Mouse (Mus musculus): Measurements from ENCODE around the gene Ccdc73. TPM values are rescaled to one million over a fixed set of nuclear protein-coding genes. Genes with fewer than 3 reads are reported as not detected.
"Not testable (repeated sequence)": the region's sequence is repeated elsewhere in the genome, so short reads cannot be mapped to it uniquely, and the experiment has no call there.

Gene Ccdc73
- total RNA-seq, 2 experiments from 2014 or later: 2.9 to 4.6 TPM

DNA sequence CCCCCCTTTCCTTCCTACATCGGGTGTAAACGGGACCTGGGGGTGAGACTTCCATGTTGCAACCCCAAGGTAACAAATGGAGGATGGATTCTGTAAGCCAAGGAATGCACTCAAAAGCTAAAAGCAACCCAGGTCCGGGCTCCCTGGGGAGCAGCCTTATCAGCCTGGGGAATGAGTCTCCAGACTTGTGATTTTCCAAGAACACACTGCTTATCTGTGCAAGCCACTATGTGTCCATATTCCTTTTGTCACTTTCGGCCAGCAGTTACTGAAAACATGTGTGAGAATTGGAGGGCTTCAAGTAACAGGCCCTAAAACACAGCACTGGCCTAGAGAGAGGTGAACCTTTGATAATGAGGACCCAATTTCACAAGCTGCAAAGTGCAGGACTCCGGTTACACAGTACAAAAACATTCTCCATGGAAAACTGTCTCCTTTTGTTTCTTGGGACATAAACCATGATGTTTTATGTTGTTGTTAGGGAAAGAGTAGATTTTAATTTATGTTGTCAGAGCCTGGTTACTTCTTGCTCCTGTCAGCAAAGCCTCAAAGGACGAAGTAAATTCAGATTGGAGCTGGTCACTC lies 155.5 kb downstream of the Ccdc73 start:
- intact Hi-C loops (cut with DNase I): no loop called here
- DNase-seq: no peak

DNA sequence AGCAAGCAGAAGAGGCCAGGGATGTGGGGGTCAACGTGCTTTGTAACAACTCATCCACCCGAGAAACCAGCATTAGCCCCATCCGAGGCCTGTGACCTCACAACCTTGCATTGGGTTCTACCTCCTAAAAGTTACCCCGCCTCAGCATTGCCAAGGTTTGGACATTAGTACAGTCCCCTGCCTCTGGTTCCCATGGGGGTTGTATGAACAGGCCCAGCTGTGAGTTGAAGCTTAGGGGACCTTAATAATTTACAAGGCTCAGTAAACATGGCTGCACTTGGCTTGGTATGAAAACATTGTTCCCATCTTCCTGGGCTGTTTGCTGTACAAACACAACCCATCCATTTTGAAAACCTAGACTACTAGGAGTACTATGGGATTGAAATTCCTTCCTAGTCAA lies 156.2 kb downstream of the Ccdc73 start:
- DNase-seq: no peak
- intact Hi-C loops (cut with DNase I): no loop called here

DNA sequence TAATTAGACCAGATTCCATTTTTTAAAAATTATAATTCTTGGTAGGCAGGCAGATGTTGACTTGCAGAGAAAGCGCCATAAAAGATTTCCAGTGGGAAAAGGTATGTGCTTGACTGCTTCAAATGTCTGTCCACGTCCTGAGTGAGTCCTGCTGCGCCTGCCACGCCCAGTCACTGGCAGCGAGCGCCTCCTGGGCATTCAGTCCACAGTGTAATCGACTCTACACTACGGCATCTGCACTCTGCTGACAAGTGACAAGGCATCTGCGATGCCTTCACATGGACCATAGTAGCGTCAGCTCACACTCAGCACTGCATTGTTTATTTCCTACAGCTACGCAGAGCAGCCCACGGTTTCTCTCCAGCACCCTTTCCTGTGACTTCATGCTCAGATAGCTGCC lies 158.0 kb downstream of the Ccdc73 start:
- intact Hi-C loops (cut with DNase I); DNase-seq: not testable (repeated sequence)

DNA sequence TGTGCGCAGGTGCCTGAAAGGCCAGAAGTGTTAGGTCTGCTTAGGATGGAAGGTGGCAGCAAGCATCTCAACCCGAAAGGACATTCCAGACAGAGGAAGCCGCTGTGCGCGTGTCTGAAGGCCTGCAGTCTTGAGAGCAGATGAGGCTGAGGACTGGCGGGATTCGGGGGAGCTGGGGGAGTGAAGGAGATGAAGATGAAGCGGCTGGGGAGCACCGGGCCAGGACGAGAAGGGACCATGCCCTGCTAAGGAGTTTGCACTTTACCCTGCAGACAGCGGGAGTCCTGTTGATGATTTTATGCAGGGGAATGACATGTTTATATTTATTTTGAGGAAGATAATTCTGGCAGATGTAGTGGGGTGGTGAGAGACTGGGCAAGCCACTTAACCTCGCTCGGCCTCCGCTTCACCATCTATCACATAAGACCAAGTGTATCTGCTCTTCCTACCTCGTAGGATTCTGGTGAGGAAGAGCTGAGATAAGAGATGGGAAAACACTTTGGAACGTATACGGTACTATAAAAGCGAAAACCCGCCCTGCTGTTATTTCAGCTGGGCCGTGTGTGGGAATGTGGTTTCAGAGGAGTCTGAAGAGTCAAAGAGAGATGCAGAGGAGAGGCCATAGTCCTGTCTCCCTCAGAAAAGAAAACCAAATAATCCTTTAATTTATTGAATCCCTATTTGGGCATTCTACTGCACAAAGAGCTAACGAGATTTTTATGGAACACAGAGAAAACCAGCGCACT lies 159.5 kb downstream of the Ccdc73 start:
- DNase-seq: no peak
- intact Hi-C loops (cut with DNase I): no loop called here

DNA sequence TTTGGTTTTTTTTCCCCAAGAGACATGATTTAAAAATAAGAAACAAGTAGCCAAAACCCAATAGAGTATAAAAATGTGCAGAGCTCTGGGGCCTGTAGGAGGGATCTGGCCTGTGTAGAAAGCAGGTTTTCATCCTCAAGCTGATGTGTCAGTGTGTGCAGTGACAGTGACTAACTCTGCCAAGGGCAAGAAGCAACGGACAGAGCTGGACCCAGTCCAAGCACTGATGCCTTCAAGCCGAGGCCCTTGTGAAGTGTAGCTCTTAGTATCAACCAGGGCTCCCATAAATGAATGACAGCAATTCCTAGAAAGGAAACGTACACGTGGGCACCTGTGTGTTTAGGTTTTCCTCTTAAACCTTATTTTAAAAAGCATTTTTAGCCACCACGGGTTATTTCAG lies 161.2 kb downstream of the Ccdc73 start:
- DNase-seq: no peak
- intact Hi-C loops (cut with DNase I): no loop called here

DNA sequence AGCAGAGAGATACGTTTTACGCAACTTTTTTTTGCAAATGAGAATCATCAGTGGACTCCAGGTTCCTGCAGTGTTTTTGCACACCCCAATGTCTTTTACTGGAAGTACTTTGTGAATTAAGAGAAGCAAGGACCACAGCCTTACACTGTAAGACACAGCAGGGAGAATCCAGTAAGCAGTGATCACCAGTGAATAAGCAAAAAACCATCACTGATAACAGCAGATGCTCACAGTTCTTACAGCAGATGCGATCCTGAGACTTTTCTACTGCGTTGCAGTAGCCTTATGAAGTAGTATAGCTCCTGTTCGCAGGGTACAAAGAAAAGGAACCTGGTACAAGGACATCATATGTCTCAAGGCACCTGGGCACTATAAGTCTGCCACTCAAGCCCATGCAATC lies 162.9 kb downstream of the Ccdc73 start:
- no peak for DNase-seq
- intact Hi-C loops (cut with DNase I): no loop called here

DNA sequence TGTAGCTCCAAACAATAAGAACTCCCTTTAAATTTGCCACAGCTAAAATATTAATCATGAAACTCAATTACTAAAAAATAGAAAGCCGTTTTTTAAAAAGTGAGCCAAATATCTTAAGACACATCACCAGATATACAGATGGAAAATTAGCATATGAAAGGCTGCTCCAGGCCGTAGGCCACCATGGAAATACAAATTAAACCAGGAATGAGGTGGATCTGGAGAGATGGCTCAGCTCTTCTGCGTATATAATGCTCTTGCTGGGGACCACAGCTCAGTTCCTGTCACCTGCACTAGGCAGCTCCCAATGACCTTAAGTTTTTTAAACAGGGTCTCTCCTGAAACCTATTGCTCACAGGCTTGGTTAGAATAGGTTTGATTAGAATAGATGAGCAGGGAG lies 166.5 kb downstream of the Ccdc73 start:
- no peak for DNase-seq
- intact Hi-C loops (cut with DNase I): no loop called here

DNA sequence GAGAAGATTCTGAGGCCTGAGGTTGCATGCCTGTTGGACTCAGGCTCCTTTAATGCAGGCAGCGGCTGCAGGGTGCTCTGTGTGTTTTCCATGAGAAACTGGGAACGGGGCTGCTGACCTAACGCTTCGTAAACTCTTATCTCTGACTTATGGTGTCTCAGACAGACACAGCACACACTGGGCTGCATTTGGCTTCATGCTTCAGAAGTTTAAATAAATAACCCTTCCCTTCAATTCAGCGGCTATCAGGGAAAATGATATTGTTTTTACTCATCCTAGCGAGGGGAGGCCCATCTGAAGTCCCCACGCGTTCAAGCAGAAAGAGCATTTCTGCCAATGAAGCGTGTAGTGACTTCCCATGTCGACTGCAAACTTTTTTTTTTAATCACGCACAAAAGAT lies 168.4 kb downstream of the Ccdc73 start:
- intact Hi-C loops (cut with DNase I): no loop called here
- no peak for DNase-seq

DNA sequence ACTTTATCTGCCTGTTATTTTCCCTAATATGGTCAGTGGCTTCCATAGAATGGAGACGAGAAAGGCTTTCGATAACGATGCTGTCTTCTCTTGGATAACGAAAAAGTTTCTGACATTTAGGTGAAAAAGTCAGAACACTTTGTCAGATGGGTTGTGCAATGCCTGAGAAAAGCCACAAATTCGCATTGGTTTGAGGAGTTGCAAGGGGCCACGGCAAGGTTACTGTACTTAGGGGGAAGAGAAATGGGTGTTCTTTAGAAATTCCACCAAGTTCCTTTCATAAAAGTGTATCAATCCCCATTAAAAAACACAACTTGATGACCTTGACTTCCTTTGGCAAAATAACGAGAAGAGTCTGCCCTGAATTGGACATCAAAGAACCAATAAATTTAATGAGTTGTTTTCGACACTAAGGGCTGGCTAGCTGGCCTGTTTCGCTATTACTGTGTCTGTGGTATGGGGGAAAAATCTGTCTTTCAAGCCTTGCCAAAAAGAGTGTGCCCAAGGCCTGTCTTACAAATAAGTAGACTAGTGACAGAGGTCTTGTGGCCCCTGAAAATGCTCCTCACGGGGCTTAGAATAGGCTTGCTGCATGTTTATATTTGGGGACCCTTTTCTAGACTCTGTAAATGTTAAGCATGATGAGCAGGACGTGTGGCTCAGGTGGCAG lies 168.9 kb downstream of the Ccdc73 start:
- DNase-seq: no peak
- intact Hi-C loops (cut with DNase I): no loop called here

DNA sequence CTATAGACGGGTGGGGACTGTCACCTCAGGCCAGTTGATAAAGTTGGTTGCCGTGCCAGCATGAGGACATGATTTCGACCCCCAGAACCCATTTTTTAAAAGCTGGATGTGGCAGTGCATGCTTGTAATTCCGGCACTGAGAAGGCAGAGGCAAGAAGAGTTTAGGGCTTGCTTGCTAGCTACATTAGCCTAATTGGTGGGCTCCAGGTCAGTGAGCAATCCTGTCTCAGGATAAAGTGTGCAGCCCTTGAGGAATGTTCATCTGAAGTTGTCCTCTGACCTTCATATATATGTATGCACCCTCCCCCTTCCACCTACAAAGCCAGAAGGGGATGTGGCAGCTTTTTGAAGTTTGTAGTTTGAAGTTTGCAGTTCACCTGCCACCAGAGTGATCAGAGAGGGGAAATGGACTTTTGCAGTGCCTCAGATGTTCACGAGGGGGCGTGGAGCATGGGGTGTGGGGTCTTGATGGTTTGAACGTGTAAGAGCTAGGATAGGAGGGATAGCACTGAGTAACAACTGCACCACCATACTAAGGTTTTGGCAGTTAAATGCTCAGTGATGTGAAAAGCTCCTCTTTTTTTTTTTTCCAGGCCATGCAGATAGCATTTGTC lies 170.5 kb downstream of the Ccdc73 start:
- intact Hi-C loops (cut with DNase I): no loop called here
- DNase-seq: no peak

DNA sequence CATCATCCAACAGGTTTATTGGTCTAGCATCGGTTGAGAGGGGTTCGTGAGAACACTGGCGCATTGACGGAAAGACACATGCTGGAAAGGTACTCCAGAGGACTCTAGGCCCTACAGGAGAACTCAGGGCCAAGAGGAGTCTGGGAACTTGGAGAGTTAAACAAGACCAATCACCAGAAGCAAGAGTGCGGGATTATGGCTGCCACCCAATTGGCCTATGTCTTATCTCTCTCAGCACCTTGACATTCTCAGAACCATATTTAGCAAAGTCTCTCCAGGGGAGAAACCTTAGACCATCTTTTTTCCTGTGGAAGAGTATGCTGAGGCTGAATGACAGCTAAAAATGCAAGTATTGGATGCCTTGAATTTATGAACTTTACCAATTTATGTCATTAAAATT lies 171.3 kb downstream of the Ccdc73 start:
- intact Hi-C loops (cut with DNase I): no loop called here
- DNase-seq: no peak

DNA sequence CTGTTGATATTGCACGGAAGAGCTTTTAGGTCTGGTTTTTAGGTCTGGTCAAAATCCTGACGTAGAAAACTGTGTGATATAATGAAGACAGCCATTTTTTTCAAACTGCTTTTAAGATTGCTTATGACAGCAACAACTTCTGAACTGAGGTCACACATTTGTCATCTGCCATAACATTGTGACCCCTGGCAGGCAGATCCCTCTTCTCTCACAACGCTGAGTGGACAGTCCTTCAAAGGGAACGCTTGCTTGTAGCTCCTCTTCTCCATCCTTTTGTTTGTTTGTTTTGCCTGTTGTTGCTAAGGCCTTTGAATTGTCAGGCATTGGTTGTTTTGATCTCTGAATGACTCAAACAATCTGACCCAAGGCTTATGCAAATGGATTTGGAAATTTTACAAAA lies 173.3 kb downstream of the Ccdc73 start:
- intact Hi-C loops (cut with DNase I): no loop called here
- DNase-seq: no peak

DNA sequence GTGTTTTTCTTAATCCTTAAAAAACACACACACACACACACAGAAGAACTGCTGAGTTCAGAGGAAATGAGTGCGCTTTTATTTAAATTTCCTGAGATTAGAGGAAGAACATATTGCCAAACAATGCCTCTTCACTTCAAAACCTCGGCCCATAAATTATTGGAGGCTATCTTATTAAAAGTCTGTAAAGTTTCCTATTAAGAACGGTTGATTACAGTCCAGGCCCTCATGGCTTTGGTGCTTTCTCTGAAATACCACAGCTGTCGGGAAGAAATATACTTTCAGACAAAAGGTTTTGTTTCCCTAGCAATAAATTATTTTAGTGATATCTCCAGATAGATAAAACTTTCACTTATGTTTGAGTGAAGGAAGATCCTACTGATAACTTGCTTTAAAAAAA lies 175.5 kb downstream of the Ccdc73 start:
- intact Hi-C loops (cut with DNase I): no loop called here
- no peak for DNase-seq

DNA sequence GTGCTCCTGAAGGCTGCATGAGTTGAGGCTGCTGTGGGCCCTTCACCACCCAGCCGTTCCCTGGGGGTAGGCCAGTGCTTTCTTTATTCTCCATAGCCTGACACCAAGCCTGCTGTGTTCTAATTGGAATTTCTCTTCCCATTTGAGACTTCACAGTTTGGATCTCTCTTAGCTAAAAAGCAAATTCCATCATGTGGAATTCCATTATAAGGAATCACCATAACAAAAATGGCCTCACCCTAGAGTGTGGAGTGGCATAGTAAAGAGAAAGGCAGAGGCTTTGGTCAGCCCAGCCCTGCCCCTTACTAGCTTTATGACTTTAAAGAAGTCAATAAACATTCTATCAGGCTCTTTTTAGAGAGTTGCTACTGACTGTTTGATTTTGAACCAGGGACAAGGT lies 180.7 kb downstream of the Ccdc73 start:
- intact Hi-C loops (cut with DNase I): no loop called here
- no peak for DNase-seq

DNA sequence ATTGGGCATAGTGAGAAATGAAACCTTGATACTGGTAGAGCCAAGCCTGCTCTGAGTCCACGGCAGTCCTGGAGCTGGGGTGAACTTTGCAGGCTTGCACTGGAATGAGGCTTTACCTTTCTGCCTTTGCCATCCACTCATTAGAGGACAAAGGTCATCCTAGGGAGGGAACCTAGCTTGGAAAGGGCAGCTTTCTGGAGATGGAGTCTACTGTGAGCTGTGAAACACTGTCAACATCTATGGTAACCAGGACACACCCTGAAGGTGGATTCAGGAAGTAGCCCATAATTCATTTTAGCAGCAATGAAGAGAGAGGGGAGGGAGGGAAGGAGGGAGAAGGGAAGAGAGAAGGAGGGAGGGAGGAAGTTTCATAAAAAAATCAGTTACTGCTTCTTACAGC lies 187.9 kb downstream of the Ccdc73 start:
- intact Hi-C loops (cut with DNase I): no loop called here
- DNase-seq: no peak

DNA sequence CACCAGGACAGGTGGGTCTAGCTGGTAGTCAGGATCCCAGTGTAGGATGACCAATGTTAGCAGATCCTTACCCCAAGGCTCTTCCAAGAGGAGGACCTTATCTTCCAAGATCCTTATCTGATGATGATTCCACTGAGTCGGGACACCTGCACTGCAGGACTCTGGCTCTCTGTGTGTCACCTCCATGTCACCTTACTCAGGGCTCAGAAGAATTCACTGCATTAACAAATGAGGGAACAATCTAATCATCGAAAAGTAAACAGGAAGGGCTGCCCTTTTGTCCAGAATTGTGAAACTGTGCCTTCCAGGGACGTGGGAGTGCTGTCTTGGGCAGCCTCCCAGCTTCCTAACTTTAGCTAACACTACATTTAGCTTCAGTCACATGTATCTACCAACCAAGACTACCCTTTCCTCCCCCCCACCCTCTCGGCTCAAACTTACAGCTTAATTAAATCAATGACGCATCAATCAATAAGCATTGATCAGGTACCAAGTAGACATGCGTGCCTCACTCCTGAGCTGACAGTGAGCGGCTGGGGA lies 191.0 kb downstream of the Ccdc73 start:
- DNase-seq: no peak
- intact Hi-C loops (cut with DNase I): no loop called here

DNA sequence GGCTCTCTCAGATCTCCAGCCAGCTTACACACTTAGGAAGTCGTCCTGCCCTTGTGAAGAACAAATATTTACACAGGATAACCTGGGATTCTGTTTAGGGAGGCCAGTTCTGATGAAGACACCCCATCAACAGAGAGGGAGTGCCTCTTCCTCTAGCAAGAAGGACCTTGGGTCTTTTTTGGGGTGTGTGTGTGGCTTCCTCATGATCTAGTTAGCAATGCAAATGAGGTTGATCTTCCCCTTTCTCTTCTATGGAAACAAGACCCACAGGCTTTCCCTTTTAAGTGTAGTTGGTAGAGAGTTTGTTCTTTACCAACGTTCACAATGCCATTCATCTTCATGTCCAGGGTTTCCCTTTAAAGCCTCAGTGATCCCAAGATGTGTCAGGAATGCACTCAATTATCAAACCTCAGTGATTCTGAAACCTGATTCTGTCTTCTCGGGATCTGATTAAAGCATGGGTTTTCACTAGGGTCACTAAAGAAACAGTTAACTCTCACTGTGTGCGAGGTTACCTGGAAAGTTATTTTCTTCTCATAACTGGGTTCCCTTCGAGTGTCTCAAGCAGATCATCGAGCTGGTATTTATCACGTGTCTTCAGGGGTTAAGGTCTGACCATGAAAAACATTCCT lies 195.3 kb downstream of the Ccdc73 start:
- DNase-seq: no peak
- intact Hi-C loops (cut with DNase I): no loop called here

Data from gastrocnemius, postnatal 36 days (tissue).